In the genomic region with DNA sequence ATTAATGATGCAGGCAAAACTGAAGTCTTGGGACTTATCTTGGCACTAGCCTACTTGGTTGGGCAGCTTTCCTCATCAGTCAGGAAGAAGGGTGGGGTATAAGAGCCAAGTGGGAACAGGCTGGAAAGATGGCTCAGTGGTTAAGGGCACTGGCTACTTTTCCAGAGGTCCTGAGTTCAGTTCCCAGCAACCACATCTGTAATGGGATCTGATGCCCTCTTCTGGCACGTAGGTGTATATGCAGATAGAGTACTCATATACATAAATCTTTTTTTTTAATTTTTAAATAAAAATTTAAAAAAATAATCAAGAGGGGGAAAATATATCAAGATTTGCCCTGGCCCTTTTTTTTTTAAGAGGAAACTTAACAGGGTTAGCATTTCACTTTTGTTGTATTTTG, we compare ENCODE assay signal across 26 mouse cellular contexts. TPM values are rescaled to one million over a fixed set of nuclear protein-coding genes. Genes with fewer than 3 reads are reported as not detected.
DNase-seq lines count a peak whose midpoint lies in the region; ATAC-seq and TF ChIP-seq lines count a peak whose summit lies in the region.
"Had no signal": no experiment of that assay in that cellular context is flagged by ENCODE, and none has a peak within 500 bp of the region (broad histone marks: within the 10 kb centered on the region; RNA-seq: fewer than 3 reads in every experiment).

No protein-coding gene starts in this region.

- WGBS in kidney, postnatal 0 days, result 28% methylated on average over 1 of the region's 1 CpGs
- WGBS in kidney, embryonic 15.5 days, result 30% methylated on average over 1 of the region's 1 CpGs
- 21% methylated on average over 1 of the region's 1 CpGs for WGBS in lung, embryonic 14.5 days
- WGBS in lung, adult 2 months, result 33% methylated on average over 1 of the region's 1 CpGs

- H3K27me3 ChIP-seq in kidney, postnatal 0 days (ENCODE audit: insufficient read depth, low read length), result no peaks in the 10 kb centered on the region
- 0 out of 2 replicates have a peak, but pooled peaks cover 5% of the 10 kb centered on the region for H3K27me3 ChIP-seq in kidney, embryonic 15.5 days
- no peaks in the 10 kb centered on the region for H3K27me3 ChIP-seq in lung, embryonic 14.5 days (ENCODE audit: insufficient read depth, low read length)
- H3K27me3 ChIP-seq: embryonic facial prominence, embryonic 15.5 days; heart, embryonic 12.5 days; hindbrain, embryonic 12.5 days had no signal

- no peaks in the 10 kb centered on the region for H3K9me3 ChIP-seq in kidney, postnatal 0 days (replicated peaks; ENCODE audit: low read length)
- H3K9me3 ChIP-seq in kidney, embryonic 15.5 days (replicated peaks), result no peaks in the 10 kb centered on the region
- H3K9me3 ChIP-seq in lung, embryonic 14.5 days (ENCODE audit: low read depth, low read length), result no peaks in the 10 kb centered on the region
- H3K9me3 ChIP-seq: embryonic facial prominence, embryonic 15.5 days; heart, embryonic 12.5 days; hindbrain, embryonic 12.5 days; lung, embryonic 15.5 days had no signal

- no peaks in the 10 kb centered on the region for H3K4me1 ChIP-seq in kidney, postnatal 0 days (replicated peaks; ENCODE audit: insufficient read depth, low read length)
- peaks cover 25% of the 10 kb centered on the region for H3K4me1 ChIP-seq in kidney, embryonic 15.5 days
- 0 out of 2 replicates have a peak, but pooled peaks cover 5% of the 10 kb centered on the region for H3K4me1 ChIP-seq in lung, embryonic 14.5 days (ENCODE audit: insufficient read depth)
- H3K4me1 ChIP-seq in lung, adult 2 months (ENCODE audit: control insufficient read depth, insufficient read depth, low read length), result peaks cover 3% of the 10 kb centered on the region

- H3K4me2 ChIP-seq in kidney, postnatal 0 days (ENCODE audit: low read length), result no peak overlapping the region
- H3K4me2 ChIP-seq in kidney, embryonic 15.5 days, result no peak overlapping the region
- H3K4me2 ChIP-seq in lung, embryonic 14.5 days, result no peak overlapping the region
- H3K4me2 ChIP-seq: embryonic facial prominence, embryonic 15.5 days; heart, embryonic 12.5 days; hindbrain, embryonic 12.5 days; lung, embryonic 15.5 days had no signal

- TF ChIP-seq CTCF in kidney, postnatal 0 days (IDR thresholded peaks at IDR 0.05; ENCODE audit: low read depth), result peak; percentile 41
- TF ChIP-seq CTCF in lung, embryonic 14.5 days (IDR thresholded peaks at IDR 0.05; ENCODE audit: low read depth), result peak; percentile 24
- TF ChIP-seq CTCF in lung, adult 2 months (IDR thresholded peaks at IDR 0.05; ENCODE audit: insufficient read depth, low read length), result no peak

- TF ChIP-seq POLR2A in lung, adult 2 months (IDR thresholded peaks at IDR 0.05; ENCODE audit: borderline replicate concordance, extremely low read depth, low read depth, low read length), result no peak

- H3K36me3 ChIP-seq in kidney, postnatal 0 days (ENCODE audit: insufficient read depth, low read length), result no peaks in the 10 kb centered on the region
- H3K36me3 ChIP-seq in kidney, embryonic 15.5 days, result no peaks in the 10 kb centered on the region
- H3K36me3 ChIP-seq in lung, embryonic 14.5 days (ENCODE audit: insufficient read depth), result no peaks in the 10 kb centered on the region
- H3K36me3 ChIP-seq: embryonic facial prominence, embryonic 15.5 days; heart, embryonic 12.5 days; hindbrain, embryonic 12.5 days; lung, embryonic 15.5 days had no signal

- ATAC-seq in kidney, postnatal 0 days (replicated peaks; ENCODE audit: low FRiP score, low read depth), result no peak
- no peak for ATAC-seq in kidney, embryonic 15.5 days (replicated peaks; ENCODE audit: low FRiP score)
- no peak for ATAC-seq in lung, embryonic 14.5 days (ENCODE audit: insufficient read depth)
- ATAC-seq: forebrain, embryonic 14.5 days; inflammation-experienced regulatory T-cells, adult 6 months had no signal

- H3K27ac ChIP-seq in kidney, postnatal 0 days, result no peak overlapping the region
- H3K27ac ChIP-seq in kidney, embryonic 15.5 days, result no peak overlapping the region
- no peak overlapping the region for H3K27ac ChIP-seq in lung, embryonic 14.5 days (ENCODE audit: low read depth)
- H3K27ac ChIP-seq: embryonic facial prominence, embryonic 15.5 days; hindbrain, embryonic 12.5 days; lung, embryonic 15.5 days; macrophage had no signal

- H3K4me3 ChIP-seq in kidney, postnatal 0 days (replicated peaks; ENCODE audit: low read depth, low read length), result no peak overlapping the region
- no peak overlapping the region for H3K4me3 ChIP-seq in kidney, embryonic 15.5 days (replicated peaks)
- H3K4me3 ChIP-seq in lung, embryonic 14.5 days (ENCODE audit: low read depth, low read length), result no peak overlapping the region
- no peak overlapping the region for H3K4me3 ChIP-seq in lung, adult 2 months (replicated peaks; ENCODE audit: extremely low read depth, low read depth, low read length)
- H3K4me3 ChIP-seq: embryonic facial prominence, embryonic 15.5 days; heart, embryonic 12.5 days; hindbrain, embryonic 12.5 days; lung, embryonic 15.5 days had no signal

- peak; percentile 31 for DNase-seq in cerebellum, adult 9-11 months
- no peak for DNase-seq in cerebellum, postnatal 10 days
- DNase-seq in kidney, postnatal 0 days (ENCODE audit: low spot score), result no peak
- DNase-seq in lung, embryonic 14.5 days, result no peak
- no peak for DNase-seq in lung, adult 2 months
- DNase-seq in ES-CJ7 (ENCODE audit: low read depth, low spot score), result peak; percentile 30
- no peak for DNase-seq in adrenal gland, postnatal 36 days
- DNase-seq: cerebellum, adult 11 months; heart, postnatal 10 days; kidney, adult 8-10 months; kidney, postnatal 25 days had no signal

- H3K9ac ChIP-seq in kidney, postnatal 0 days (ENCODE audit: low read depth, low read length), result no peak overlapping the region
- H3K9ac ChIP-seq in kidney, embryonic 15.5 days, result no peak overlapping the region
- H3K9ac ChIP-seq in lung, embryonic 14.5 days, result no peak overlapping the region
- H3K9ac ChIP-seq: embryonic facial prominence, embryonic 15.5 days; heart, embryonic 12.5 days; hindbrain, embryonic 12.5 days; lung, embryonic 15.5 days had no signal

RNA-seq across cellular contexts. Expression of gene Usp2, which starts 1.6 kb away (rescaled TPM):
- polyA plus RNA-seq in kidney, postnatal 0 days (2015; fragmentation: Nextera tagmentation; extraction: Ambion mirVana), result 62.9 and 72.1 TPM in 2 replicates
- 31.9 and 36.8 TPM in 2 replicates for polyA plus RNA-seq in kidney, embryonic 15.5 days (2015; fragmentation: Nextera tagmentation; extraction: Ambion mirVana)
- 7.5 and 8.8 TPM in 2 replicates for polyA plus RNA-seq in lung, embryonic 14.5 days (2014; fragmentation: Nextera tagmentation; extraction: Ambion mirVana)
- 5.7 and 9.2 TPM in 2 replicates for polyA plus RNA-seq in lung, adult 2 months (2012; rRNA removed)
- total RNA-seq in adrenal gland, postnatal 36 days (2021), result 10 to 100 TPM; 47.3 to 75.2 TPM

RNA-seq across cellular contexts. Expression of gene Thy1, which starts 22.0 kb away (rescaled TPM):
- 9.9 and 13.6 TPM in 2 replicates for polyA plus RNA-seq in kidney, postnatal 0 days (2015; fragmentation: Nextera tagmentation; extraction: Ambion mirVana)
- polyA plus RNA-seq in kidney, embryonic 15.5 days (2015; fragmentation: Nextera tagmentation; extraction: Ambion mirVana), result 9.6 and 10.2 TPM in 2 replicates
- 0.46 and 0.70 TPM in 2 replicates for polyA plus RNA-seq in lung, embryonic 14.5 days (2014; fragmentation: Nextera tagmentation; extraction: Ambion mirVana)
- polyA plus RNA-seq in lung, adult 2 months (2012; rRNA removed), result 22.0 and 34.3 TPM in 2 replicates
- 10 to 100 TPM; 26.4 to 32.7 TPM for total RNA-seq in adrenal gland, postnatal 36 days (2021)
- total RNA-seq: granulocyte monocyte progenitor cell, adult 5-6 weeks had no signal
- polyA plus RNA-seq: hindbrain, embryonic 12.5 days had no signal

RNA-seq across cellular contexts. Expression of gene Mfrp, which starts 36.4 kb away (rescaled TPM):
- polyA plus RNA-seq in kidney, postnatal 0 days (2015; fragmentation: Nextera tagmentation; extraction: Ambion mirVana), result 0.11 and 0.16 TPM in 2 replicates
- polyA plus RNA-seq in kidney, embryonic 15.5 days (2015; fragmentation: Nextera tagmentation; extraction: Ambion mirVana), result 0.13 TPM in 1 of 2 replicates, not detected in the other
- 0.07 and 0.11 TPM in 2 replicates for polyA plus RNA-seq in lung, embryonic 14.5 days (2014; fragmentation: Nextera tagmentation; extraction: Ambion mirVana)
- polyA plus RNA-seq in lung, adult 2 months (2012; rRNA removed), result 0.25 and 0.34 TPM in 2 replicates
- total RNA-seq in adrenal gland, postnatal 36 days (2021), result under 1 TPM in 1 of 2 experiments, not detected in 1; 0.10 TPM
- total RNA-seq: adrenal gland, adult 18-20 months; common myeloid progenitor, adult 5-6 weeks; gastrocnemius, adult 8-10 months; heart, postnatal 10 days; monocyte, adult 5-6 weeks; neutrophil, adult 5-6 weeks had no signal
- polyA plus RNA-seq: forebrain, embryonic 14.5 days; heart, embryonic 12.5 days; inflammation-experienced regulatory T-cells, adult 6 months; macrophage had no signal

RNA-seq across cellular contexts. Expression of gene C1qtnf5, which starts 41.9 kb away (rescaled TPM):
- 9.7 and 12.3 TPM in 2 replicates for polyA plus RNA-seq in kidney, postnatal 0 days (2015; fragmentation: Nextera tagmentation; extraction: Ambion mirVana)
- polyA plus RNA-seq in kidney, embryonic 15.5 days (2015; fragmentation: Nextera tagmentation; extraction: Ambion mirVana), result 4.5 and 5.2 TPM in 2 replicates
- 4.7 and 5.0 TPM in 2 replicates for polyA plus RNA-seq in lung, embryonic 14.5 days (2014; fragmentation: Nextera tagmentation; extraction: Ambion mirVana)
- 29.0 and 31.0 TPM in 2 replicates for polyA plus RNA-seq in lung, adult 2 months (2012; rRNA removed)
- total RNA-seq in adrenal gland, postnatal 36 days (2021), result 10 to 100 TPM; 13.0 to 20.4 TPM
- total RNA-seq: common myeloid progenitor, adult 5-6 weeks; granulocyte monocyte progenitor cell, adult 5-6 weeks; monocyte, adult 5-6 weeks; neutrophil, adult 5-6 weeks had no signal
- polyA plus RNA-seq: inflammation-experienced regulatory T-cells, adult 6 months; macrophage had no signal

RNA-seq across cellular contexts. Expression of gene Gm49380, which starts 48.1 kb away (rescaled TPM):
- not detected in 2 replicates for polyA plus RNA-seq in kidney, postnatal 0 days (2015; fragmentation: Nextera tagmentation; extraction: Ambion mirVana)
- polyA plus RNA-seq in kidney, embryonic 15.5 days (2015; fragmentation: Nextera tagmentation; extraction: Ambion mirVana), result 0.17 and 0.21 TPM in 2 replicates
- polyA plus RNA-seq in lung, embryonic 14.5 days (2014; fragmentation: Nextera tagmentation; extraction: Ambion mirVana), result 0.08 and 0.32 TPM in 2 replicates
- polyA plus RNA-seq in lung, adult 2 months (2012; rRNA removed), result 0.27 TPM in 1 of 2 replicates, not detected in the other
- under 1 TPM; 0.70 to 0.76 TPM for total RNA-seq in adrenal gland, postnatal 36 days (2021)
- total RNA-seq: common myeloid progenitor, adult 5-6 weeks; granulocyte monocyte progenitor cell, adult 5-6 weeks; monocyte, adult 5-6 weeks; neutrophil, adult 5-6 weeks had no signal
- polyA plus RNA-seq: inflammation-experienced regulatory T-cells, adult 6 months; small intestine, adult 2 months had no signal

Comparison
In these comparisons a context has a peak if more than half of its experiments do, and no peak if none do; other contexts are left out.
1. DNase-seq: peak in cerebellum, adult 9-11 months (single experiment) and ES-CJ7 (single experiment); none in cerebellum, postnatal 10 days (0 of 2), kidney, postnatal 0 days (single experiment), lung, embryonic 14.5 days (single experiment), lung, adult 2 months (single experiment) and adrenal gland, postnatal 36 days (0 of 2).